Mouse (Mus musculus) stomach, postnatal 0 days (tissue): ENCODE measurements around the gene Rap1gap2. TPM values are rescaled to one million over a fixed set of nuclear protein-coding genes. Genes with fewer than 3 reads are reported as not detected.

Experiments used
- ATAC-seq: fragments of 200-750 bp; cut with Nextera tagmentation; 2 replicates; pipeline ENCODE4 v1.8.0; 2017; ENCODE audit not compliant: low FRiP score, low TSS enrichment
- DNase-seq: peaks from one replicate; pipeline ENCODE4 v3.0.0-alpha.2; 2016; ENCODE audit warnings: low spot score
- H3K27ac ChIP-seq: fragments of 300-500 bp; sonication (generic); replicated peaks from 2 replicates; pipeline ENCODE4 v1.5.1; 2014; ENCODE audit warnings: mild to moderate bottlenecking, control low read depth
- H3K27me3 ChIP-seq: fragments of 300-500 bp; sonication (generic); 2 replicates; pipeline ENCODE4 v1.6.1; 2014; ENCODE audit warnings: low read length; ENCODE audit not compliant: control insufficient read depth, insufficient read depth
- H3K36me3 ChIP-seq: fragments of 300-500 bp; sonication (generic); 2 replicates; pipeline ENCODE4 v1.6.1; 2014; ENCODE audit warnings: low read length, mixed read lengths; ENCODE audit not compliant: control insufficient read depth, insufficient read depth
- H3K4me1 ChIP-seq: fragments of 300-500 bp; sonication (generic); replicated peaks from 2 replicates; pipeline ENCODE4 v1.6.1; 2014; ENCODE audit warnings: antibody characterized with exemption; ENCODE audit not compliant: control insufficient read depth, insufficient read depth
- H3K4me2 ChIP-seq: fragments of 300-500 bp; sonication (generic); replicated peaks from 2 replicates; pipeline ENCODE4 v1.6.1; 2014; ENCODE audit warnings: low read depth, mild to moderate bottlenecking, control low read depth, moderate library complexity
- H3K4me3 ChIP-seq: fragments of 300-500 bp; sonication (generic); 2 replicates; pipeline ENCODE4 v1.5.1; 2014; ENCODE audit warnings: low read depth, low read length, control low read depth
- H3K9ac ChIP-seq: fragments of 300-500 bp; sonication (generic); 2 replicates; pipeline ENCODE4 v1.6.1; 2014; ENCODE audit warnings: mild to moderate bottlenecking, low read length, control low read depth, mixed read lengths
- H3K9me3 ChIP-seq: fragments of 300-500 bp; sonication (generic); 2 replicates; pipeline ENCODE4 v1.6.1; 2016; ENCODE audit warnings: low read length; ENCODE audit not compliant: control insufficient read depth
- CTCF ChIP-seq: IDR thresholded peaks from 2 replicates; pipeline ENCODE4 v1.5.1; 2016; ENCODE audit warnings: antibody characterized with exemption, low read depth, mild to moderate bottlenecking, moderate library complexity
- EP300 ChIP-seq: optimal IDR thresholded peaks from 2 replicates; pipeline ENCODE3; 2016; ENCODE audit warnings: antibody characterized with exemption
- WGBS: fragments of 180-500 bp; shearing (Covaris S2); extraction: QIAGEN DNeasy Blood & Tissue Kit; methylation state at CpG from one replicate; pipeline ENCODE4 v1.1.7; 2014; 5-methylcytosine and 5-hydroxymethylcytosine counted together
- polyA plus RNA-seq: library from polyadenylated mRNA; unstranded; fragments of >200 nt; fragmentation: Nextera tagmentation; extraction: Ambion mirVana; gene quantifications from 2 replicates; pipeline ENCODE4 v1.2.1, GENCODE M21; 2015

Rap1gap2 gene
- polyA plus RNA-seq, 1 experiment from 2014 or later = 7.6 TPM

DNA sequence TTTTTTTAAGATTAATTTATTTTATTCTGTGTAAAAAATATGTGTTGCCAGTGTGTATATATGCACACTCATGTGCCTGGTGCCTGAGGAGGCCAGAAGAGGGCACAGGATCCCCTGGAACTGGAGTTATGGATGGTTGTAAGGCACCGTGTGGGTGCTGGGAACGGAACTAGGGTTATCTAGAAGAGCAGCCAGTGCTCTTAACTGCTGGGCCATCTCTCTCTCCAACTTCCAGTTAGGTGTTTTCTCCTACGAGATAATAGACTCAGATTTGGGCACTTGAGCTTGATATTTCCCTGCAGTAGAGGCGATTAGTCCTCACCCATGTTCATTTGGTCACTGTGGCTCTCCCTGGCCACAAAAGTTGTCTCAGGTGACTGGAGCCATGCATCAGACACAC lies 49.3 kb downstream of the Rap1gap2 start:
- Histone ChIP-seq H3K27me3 (no peaks in the 10 kb centered on the region), H3K4me1 (no peaks in the 10 kb centered on the region), H3K4me3 (no peak overlapping the region), H3K4me2 (no peak overlapping the region), H3K27ac (no peak overlapping the region), H3K9me3 (no peaks in the 10 kb centered on the region), H3K36me3 (no peaks in the 10 kb centered on the region), H3K9ac (no peak overlapping the region)
- TF ChIP-seq EP300 = no peak
- TF ChIP-seq CTCF = no peak
- ATAC-seq = no peak
- no peak for DNase-seq
- 88% methylated on average over 4 of the region's 4 CpGs for WGBS

DNA sequence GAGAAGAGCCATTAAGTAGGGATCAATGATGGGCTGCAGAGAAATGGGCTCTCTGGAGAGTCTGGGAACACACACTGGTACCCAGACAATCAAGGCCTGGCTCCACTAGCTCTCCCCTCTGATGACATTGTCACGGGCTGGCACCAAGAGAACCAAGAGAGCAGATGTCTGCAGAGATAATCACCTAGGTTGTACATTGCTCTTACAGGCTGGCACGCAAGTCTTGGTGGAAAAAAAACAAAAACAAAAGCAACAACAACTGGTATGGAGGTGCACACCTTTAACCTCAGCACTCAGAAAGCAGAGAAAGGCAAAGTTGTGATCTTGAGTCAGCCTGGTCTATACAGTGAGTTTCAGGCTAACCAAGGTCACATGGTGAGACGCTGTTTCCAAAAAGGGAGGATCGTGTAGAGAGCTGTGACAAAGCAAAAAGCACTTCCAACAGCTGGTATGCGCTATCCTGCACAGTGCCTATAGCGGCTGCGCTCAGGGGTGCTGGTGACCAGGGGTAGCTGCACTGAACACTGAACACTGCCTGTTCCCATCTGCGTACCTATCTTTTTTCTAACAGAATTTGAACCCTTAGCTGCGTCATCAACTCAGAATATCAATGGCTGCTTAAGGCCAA lies 50.0 kb downstream of the Rap1gap2 start:
- 82% methylated on average over 9 of the region's 9 CpGs for WGBS
- DNase-seq = no peak
- H3K27me3 ChIP-seq = no peaks in the 10 kb centered on the region
- TF ChIP-seq EP300 (no peak), CTCF (no peak)
- H3K4me2 ChIP-seq = no peak overlapping the region
- ATAC-seq = no peak
- no peak overlapping the region for H3K9ac ChIP-seq
- no peak overlapping the region for H3K4me3 ChIP-seq
- H3K9me3 ChIP-seq = no peaks in the 10 kb centered on the region
- H3K36me3 ChIP-seq = no peaks in the 10 kb centered on the region
- H3K4me1 ChIP-seq = no peaks in the 10 kb centered on the region; the same call in 1 of the 2 replicates
- H3K27ac ChIP-seq = no peak overlapping the region

DNA sequence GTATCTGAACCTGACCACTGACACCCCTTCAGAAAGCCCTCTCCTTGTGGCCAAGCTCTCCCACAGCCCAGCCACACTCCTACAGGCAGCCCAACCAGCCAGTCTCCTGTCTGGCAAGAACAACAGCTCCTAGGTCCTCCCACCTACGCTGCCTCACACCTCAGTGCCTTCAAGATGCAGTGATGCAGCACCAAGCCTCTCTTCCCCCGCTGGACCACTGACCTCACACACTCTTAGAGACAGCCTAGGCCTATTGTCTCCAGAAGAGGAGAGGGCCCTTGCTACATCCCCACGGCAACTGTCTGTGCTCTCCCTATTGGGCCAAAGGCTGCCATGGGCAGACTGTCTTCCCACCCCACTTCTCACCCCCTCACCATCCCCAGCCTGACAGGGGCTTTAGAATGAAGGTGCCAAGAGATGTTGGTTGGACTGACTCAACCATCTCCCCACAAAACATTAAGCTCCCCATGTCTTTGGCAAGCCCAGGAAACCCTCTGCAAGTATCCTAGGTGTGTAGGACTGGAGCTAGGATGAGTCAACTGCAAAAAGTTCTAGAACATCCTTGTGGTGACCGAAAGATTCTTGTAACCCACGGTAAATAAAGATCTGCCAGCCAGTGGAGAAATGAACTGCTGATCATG lies 50.8 kb downstream of the Rap1gap2 start:
- no peak overlapping the region for H3K4me3 ChIP-seq
- no peak overlapping the region for H3K27ac ChIP-seq
- 68% methylated on average over 5 of the region's 5 CpGs for WGBS
- no peaks in the 10 kb centered on the region for H3K27me3 ChIP-seq
- H3K4me1 ChIP-seq = no peaks in the 10 kb centered on the region; the same call in 1 of the 2 replicates
- H3K4me2 ChIP-seq = no peak overlapping the region
- TF ChIP-seq CTCF (no peak), EP300 (no peak)
- H3K9ac ChIP-seq = no peak overlapping the region
- DNase-seq = no peak
- no peaks in the 10 kb centered on the region for H3K9me3 ChIP-seq
- no peak for ATAC-seq
- no peaks in the 10 kb centered on the region for H3K36me3 ChIP-seq

DNA sequence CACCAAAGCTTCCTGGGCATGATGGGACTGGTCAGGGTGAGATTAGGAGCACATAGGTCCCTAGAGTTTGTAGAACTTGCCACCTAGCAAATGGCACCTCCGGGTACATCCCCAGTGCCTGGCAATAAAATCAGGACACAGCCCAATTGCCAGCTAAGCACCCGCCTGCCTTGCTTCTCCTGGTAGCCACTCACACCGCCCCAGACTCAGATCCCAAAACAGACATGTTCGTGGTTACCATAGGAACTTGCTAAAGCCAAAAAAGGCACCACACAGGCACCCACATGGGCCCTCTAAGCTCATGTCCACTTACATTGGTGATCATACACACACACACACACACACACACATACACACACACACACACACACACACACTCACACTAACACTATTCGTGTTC lies 51.8 kb downstream of the Rap1gap2 start:
- H3K9me3 ChIP-seq = no peaks in the 10 kb centered on the region
- no peaks in the 10 kb centered on the region; the same call in 1 of the 2 replicates for H3K4me1 ChIP-seq
- DNase-seq (no peak), ATAC-seq (no peak)
- no peaks in the 10 kb centered on the region for H3K27me3 ChIP-seq
- no peak overlapping the region for H3K4me3 ChIP-seq
- H3K36me3 ChIP-seq = no peaks in the 10 kb centered on the region
- H3K27ac ChIP-seq = no peak overlapping the region
- WGBS = 91% methylated on average over 5 of the region's 5 CpGs
- H3K4me2 ChIP-seq = no peak overlapping the region
- TF ChIP-seq CTCF = no peak
- TF ChIP-seq EP300 = no peak
- H3K9ac ChIP-seq = no peak overlapping the region

DNA sequence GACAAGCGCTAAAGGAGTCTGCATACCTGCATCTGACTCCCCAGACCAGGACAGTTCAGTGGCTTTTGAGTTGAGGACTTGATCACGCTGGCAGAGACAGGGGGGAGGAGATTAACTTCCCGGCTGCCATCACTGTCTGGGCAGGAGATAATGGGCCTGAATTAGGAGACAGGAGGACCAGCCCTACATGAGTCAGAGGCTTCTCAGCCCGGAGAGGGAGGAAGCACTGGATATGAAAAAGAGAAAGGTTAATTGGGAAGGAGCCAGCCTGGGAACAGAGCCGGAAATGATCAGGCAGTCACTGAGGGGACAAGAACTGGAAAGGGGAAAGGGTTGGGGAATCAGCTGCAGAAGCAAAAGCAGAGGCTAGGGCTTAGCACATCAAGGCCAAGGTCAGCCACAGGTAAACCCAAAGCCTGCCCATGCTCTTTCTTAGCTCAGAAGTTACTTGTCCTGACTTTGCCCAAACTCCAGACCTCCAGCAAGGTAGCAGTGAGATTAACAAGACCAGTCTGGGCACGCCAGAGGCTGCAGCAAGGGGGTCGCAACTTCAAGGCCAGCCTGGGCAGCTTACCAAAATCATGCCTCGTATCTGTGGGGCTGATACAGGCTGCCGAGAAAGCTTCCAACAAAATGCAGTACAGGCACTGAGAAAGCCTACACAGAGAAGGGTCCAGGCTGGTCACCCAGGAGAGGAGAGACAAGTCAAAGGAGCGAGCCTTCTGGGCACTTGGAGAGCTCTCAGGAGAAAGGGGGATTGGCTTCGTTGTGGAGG lies 53.1 kb downstream of the Rap1gap2 start:
- Histone ChIP-seq H3K27me3 (no peaks in the 10 kb centered on the region), H3K9ac (no peak overlapping the region), H3K4me2 (no peak overlapping the region), H3K27ac (no peak overlapping the region), H3K4me1 (no peaks in the 10 kb centered on the region; the same call in 1 of the 2 replicates), H3K9me3 (no peaks in the 10 kb centered on the region), H3K4me3 (no peak overlapping the region), H3K36me3 (no peaks in the 10 kb centered on the region)
- 45% methylated on average over 11 of the region's 11 CpGs for WGBS
- ATAC-seq (no peak), DNase-seq (no peak)
- no peak for TF ChIP-seq CTCF
- TF ChIP-seq EP300 = no peak
